Comparison of ENCODE assay signal across 9 mouse cellular contexts in the genomic region with DNA sequence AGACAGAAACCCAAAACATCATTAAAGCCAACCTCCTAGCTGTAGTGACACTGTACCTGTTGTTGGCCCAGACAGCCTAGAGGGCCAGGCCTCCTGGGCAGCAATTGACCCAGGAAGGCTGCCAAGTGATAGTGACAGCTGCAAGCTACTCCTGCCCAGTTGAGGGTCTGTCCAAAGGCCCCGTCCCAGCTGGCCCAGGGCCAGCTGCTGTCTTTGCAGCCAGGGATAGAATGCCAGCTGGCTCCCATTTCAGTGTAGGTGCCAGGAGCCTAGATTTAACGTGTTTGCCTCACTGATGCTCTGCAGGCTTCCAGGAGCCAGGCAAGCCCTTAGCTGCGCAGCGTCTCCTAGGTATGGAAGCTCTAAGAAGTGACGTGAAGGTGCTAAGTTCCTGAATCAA. TPM values are rescaled to one million over a fixed set of nuclear protein-coding genes. Genes with fewer than 3 reads are reported as not detected.
DNase-seq lines count a peak whose midpoint lies in the region; ATAC-seq lines count a peak whose summit lies in the region.
"Had no signal": no experiment of that assay in that cellular context is flagged by ENCODE, and none has a peak within 500 bp of the region (broad histone marks: within the 10 kb centered on the region; RNA-seq: fewer than 3 reads in every experiment).

No protein-coding gene starts in this region.

- intact Hi-C loops in left cerebral cortex, postnatal 10 days (cut with DNase I) = no loop called here
- intact Hi-C loops in left cerebral cortex, postnatal 4 days (cut with DNase I) = no loop called here

- ATAC-seq in CD4-positive, CD25-positive, alpha-beta regulatory T cell, adult 4 months = no peak

- DNase-seq in adrenal gland, adult 8-10 months = peak; percentile 8
- no peak for DNase-seq in adrenal gland, adult 18-20 months (ENCODE audit: low spot score in 2 of 2)
- peak; percentile 43 to 59 for DNase-seq in left cerebral cortex, postnatal 10 days (ENCODE audit: extremely low spot score in 1 of 2, low spot score in 2 of 2)
- DNase-seq in left cerebral cortex, adult 18-20 months (ENCODE audit: low spot score in 2 of 2) = no peak
- DNase-seq in gastrocnemius, adult 18-20 months (ENCODE audit: low spot score) = peak; percentile 5
- peak; percentile 93 for DNase-seq in left cerebral cortex, postnatal 4 days
- no peak for DNase-seq in thymus, postnatal 36 days

RNA-seq across cellular contexts. Expression of a gene that starts 29.8 kb away (rescaled TPM):
- not detected for total RNA-seq in adrenal gland, adult 8-10 months (2022)
- total RNA-seq in adrenal gland, adult 18-20 months (2021) = not detected
- total RNA-seq in left cerebral cortex, postnatal 10 days (2021) = under 1 TPM; 0.24 to 0.49 TPM
- total RNA-seq in left cerebral cortex, adult 18-20 months (2021) = under 1 TPM in 1 of 2 experiments, not detected in 1; 0.16 TPM
- not detected for total RNA-seq in gastrocnemius, adult 18-20 months (2021)
- 1 to 10 TPM; 1.2 TPM for total RNA-seq in left cerebral cortex, postnatal 4 days (2021)
- polyA plus RNA-seq in CD4-positive, CD25-positive, alpha-beta regulatory T cell, adult 4 months (2017; shearing (Covaris generic)) = under 1 TPM in 1 of 2 experiments, not detected in 1; 0.15 TPM
- polyA plus RNA-seq: liver, embryonic 16.5 days had no signal

Comparison
In these comparisons a context has a peak if more than half of its experiments do, and no peak if none do; other contexts are left out.
1. DNase-seq: peak in adrenal gland, adult 8-10 months (single experiment), left cerebral cortex, postnatal 10 days (2 of 2), gastrocnemius, adult 18-20 months (single experiment) and left cerebral cortex, postnatal 4 days (single experiment); none in adrenal gland, adult 18-20 months (0 of 2), left cerebral cortex, adult 18-20 months (0 of 2) and thymus, postnatal 36 days (0 of 2).